Mouse (Mus musculus) midbrain, embryonic 10.5 days (tissue): ENCODE measurements around the gene Pidd1. TPM values are rescaled to one million over a fixed set of nuclear protein-coding genes. Genes with fewer than 3 reads are reported as not detected.

Source experiments
- DNase-seq: peaks from one replicate; pipeline ENCODE4 v3.0.0-alpha.2; 2017; ENCODE audit warnings: low spot score
- H3K27ac ChIP-seq: fragments of 300-500 bp; sonication (generic); replicated peaks from 2 replicates; pipeline ENCODE4 v1.5.1; 2016; ENCODE audit warnings: mild to moderate bottlenecking
- H3K27me3 ChIP-seq: fragments of 300-500 bp; sonication (generic); 2 replicates; pipeline ENCODE4 v1.6.1; 2016; ENCODE audit warnings: low read depth, mild to moderate bottlenecking; ENCODE audit not compliant: poor library complexity, severe bottlenecking
- H3K36me3 ChIP-seq: fragments of 300-500 bp; sonication (generic); 2 replicates; pipeline ENCODE4 v1.6.1; 2016; ENCODE audit warnings: mild to moderate bottlenecking, moderate library complexity
- H3K4me1 ChIP-seq: fragments of 300-500 bp; sonication (generic); 2 replicates; pipeline ENCODE4 v1.6.1; 2016
- H3K4me3 ChIP-seq: fragments of 300-500 bp; sonication (generic); 2 replicates; pipeline ENCODE4 v1.5.1; 2016; ENCODE audit warnings: mild to moderate bottlenecking, moderate library complexity
- H3K9me3 ChIP-seq: fragments of 300-500 bp; sonication (generic); replicated peaks from 2 replicates; pipeline ENCODE4 v1.6.1; 2016; ENCODE audit warnings: mild to moderate bottlenecking
- WGBS: fragments of 180-500 bp; shearing (Covaris S2); methylation state at CpG from one replicate; pipeline ENCODE4 v1.1.7; 2016; 5-methylcytosine and 5-hydroxymethylcytosine counted together
- polyA plus RNA-seq: library from polyadenylated mRNA; unstranded; fragments of >200 nt; fragmentation: Nextera tagmentation; extraction: Ambion mirVana; gene quantifications from 2 replicates; pipeline ENCODE4 v1.2.1, GENCODE M21; 2016

Gene Pidd1
- polyA plus RNA-seq, 1 experiment from 2014 or later = 20.9 TPM

DNA sequence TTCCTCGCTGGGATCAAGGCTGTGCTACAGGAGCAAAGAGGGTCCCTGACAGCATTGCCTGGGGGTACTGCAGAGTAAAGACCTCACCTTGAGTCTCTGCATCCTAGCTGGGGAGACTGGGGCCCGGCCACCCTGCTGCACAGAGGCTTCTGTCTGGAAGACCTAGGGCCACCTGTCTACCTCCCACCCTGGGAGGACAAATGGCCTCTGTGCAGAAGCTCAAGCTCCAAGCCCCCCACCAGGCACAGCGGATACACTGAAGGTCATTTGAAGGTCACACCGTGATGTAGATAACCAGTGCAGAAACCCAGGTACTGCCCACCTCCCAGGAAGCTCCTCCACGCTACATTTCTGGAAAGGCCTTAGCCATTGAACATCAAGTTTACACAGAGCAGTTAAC is 15.1 kb downstream of the Pidd1 start:
- Histone ChIP-seq H3K27me3 (peaks cover 15% of the 10 kb centered on the region; the same call in 1 of the 2 replicates), H3K4me1 (peaks cover 45% of the 10 kb centered on the region), H3K9me3 (no peaks in the 10 kb centered on the region), H3K27ac (peak overlapping the region; percentile 68; the same call in 1 of the 2 replicates), H3K36me3 (peaks cover 37% of the 10 kb centered on the region), H3K4me3 (peak overlapping the region; percentile 55)
- no peak for DNase-seq
- WGBS = 55% methylated on average over 5 of the region's 5 CpGs

DNA sequence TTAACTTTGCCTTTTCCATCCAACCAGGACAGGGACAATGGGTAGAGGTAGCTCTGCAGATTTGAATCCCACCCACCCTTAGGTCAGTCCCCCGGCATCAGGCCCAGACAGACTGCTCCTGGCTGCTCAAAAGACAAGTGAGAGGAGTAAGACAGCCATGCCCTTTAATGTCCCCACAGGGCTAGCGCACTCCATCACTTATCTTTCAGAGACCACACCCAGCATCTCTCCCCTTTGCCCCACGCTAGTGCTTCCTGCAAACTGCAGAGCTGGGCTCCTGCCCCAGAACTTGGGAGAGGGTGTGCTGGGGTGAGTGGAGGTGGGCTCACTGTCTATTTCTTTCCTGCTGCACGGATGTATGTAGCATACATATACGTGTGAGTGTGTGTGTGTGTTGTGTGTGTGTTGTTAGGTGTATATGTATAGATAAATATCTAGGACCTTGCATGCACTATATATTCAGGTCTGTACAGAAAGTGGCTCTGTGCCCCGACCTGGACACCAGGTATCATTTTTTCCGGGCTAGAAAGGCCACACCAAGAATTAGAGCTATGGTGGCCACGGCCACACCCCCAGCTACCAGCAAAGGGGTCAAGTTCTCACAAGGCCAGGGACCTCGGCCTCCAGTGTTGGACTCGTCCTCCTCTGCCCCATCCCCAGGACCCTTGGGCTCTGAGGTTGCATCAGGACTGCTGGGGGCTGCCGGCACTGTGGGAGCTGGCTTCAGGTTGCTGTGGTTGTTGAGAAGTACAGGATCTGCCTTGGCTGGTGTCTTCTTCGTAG is 16.7 kb downstream of the Pidd1 start:
- Histone ChIP-seq H3K4me3 (no peak overlapping the region), H3K27me3 (peaks cover 15% of the 10 kb centered on the region; the same call in 1 of the 2 replicates), H3K27ac (no peak overlapping the region), H3K4me1 (peaks cover 30% of the 10 kb centered on the region), H3K36me3 (peaks cover 22% of the 10 kb centered on the region), H3K9me3 (no peaks in the 10 kb centered on the region)
- DNase-seq = no peak
- 85% methylated on average over 12 of the region's 12 CpGs for WGBS

DNA sequence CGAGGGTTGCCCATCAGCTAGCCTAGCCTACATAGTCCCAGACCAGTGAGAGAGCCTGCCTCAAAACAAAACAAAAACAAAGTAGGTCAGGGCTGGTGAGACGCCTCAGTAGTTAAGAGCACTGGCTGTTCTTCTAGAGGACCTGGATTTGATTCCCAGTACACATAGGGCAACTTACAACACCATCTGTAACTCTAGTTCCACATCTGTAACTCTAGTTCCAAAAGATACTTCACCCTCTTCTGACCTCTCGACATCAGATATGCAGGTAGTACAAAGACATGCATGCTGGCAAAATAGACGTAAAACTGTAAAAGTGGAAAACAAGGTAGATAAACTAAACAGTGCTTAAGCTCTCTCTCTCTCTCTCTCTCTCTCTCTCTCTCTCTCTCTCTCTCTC is 20.0 kb downstream of the Pidd1 start:
- DNase-seq = no peak
- peaks cover 6% of the 10 kb centered on the region for H3K4me1 ChIP-seq
- WGBS = 74% methylated on average over 4 of the region's 4 CpGs

DNA sequence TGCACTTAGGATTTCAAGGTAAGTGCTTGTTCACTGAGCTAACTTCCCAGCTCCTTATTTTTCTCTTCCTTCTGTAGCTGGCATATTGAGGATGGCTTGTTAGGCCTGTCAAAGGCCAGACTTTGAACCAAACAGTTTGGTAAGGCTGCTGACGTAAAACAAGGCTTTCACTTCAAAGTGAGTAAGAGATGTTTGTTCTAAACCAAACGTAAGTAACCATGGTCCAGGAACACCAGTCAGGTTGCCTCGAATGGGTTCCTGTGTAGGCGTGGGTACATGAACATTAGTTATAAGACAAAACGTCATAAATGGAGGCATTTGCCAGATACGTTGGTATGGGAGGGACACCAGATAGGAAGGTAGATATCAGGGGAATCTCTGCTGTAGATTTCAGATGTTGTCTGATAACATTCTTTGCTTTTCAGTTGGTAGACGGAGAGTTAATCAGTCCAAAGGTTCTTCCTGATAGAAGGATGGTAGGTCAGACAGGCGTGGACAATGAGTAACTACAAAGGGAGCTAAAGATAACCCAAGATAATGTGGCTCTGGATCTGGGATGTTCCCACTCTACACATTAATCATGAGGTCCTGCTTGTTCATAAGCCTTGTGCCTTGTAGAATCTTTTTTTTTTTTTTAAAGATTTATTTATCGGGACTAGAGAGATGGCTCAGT is 23.7 kb downstream of the Pidd1 start:
- Histone ChIP-seq H3K4me3 (no peak overlapping the region), H3K36me3 (no peaks in the 10 kb centered on the region), H3K27me3 (no peaks in the 10 kb centered on the region), H3K27ac (no peak overlapping the region), H3K9me3 (no peaks in the 10 kb centered on the region), H3K4me1 (no peaks in the 10 kb centered on the region)
- DNase-seq = no peak
- WGBS = 91% methylated on average over 9 of the region's 9 CpGs

More for the DNA sequence above, 20.0 kb downstream of the Pidd1 start:
- no peaks in the 10 kb centered on the region for H3K36me3 ChIP-seq
- H3K27ac ChIP-seq = no peak overlapping the region
- peaks cover 15% of the 10 kb centered on the region; the same call in 1 of the 2 replicates for H3K27me3 ChIP-seq
- H3K9me3 ChIP-seq = no peaks in the 10 kb centered on the region
- no peak overlapping the region for H3K4me3 ChIP-seq

DNA sequence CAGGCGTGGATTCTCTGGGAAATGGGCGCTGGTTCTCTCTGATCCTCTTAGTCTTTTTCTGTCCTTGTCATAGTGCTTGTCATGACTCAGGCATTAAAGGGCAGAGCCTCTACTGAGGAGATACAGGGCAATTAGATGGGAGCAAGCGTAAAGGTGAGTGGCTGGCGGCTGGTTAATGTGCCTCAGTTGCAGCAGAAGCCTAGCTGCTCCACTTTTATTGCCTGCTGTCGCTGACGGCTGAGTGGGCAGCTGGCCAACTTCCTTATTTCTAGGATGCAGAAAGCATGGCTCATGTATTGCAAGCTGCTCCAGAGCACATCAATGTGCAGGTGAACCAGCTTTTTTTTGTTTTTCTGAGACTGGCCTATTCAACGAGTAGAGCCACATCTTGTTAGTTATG is 24.9 kb downstream of the Pidd1 start:
- peaks cover 10% of the 10 kb centered on the region for H3K4me1 ChIP-seq
- DNase-seq = no peak
- H3K36me3 ChIP-seq = no peaks in the 10 kb centered on the region
- no peak overlapping the region for H3K27ac ChIP-seq
- WGBS = 79% methylated on average over 7 of the region's 7 CpGs
- H3K4me3 ChIP-seq = no peak overlapping the region
- no peaks in the 10 kb centered on the region for H3K9me3 ChIP-seq
- no peaks in the 10 kb centered on the region for H3K27me3 ChIP-seq

DNA sequence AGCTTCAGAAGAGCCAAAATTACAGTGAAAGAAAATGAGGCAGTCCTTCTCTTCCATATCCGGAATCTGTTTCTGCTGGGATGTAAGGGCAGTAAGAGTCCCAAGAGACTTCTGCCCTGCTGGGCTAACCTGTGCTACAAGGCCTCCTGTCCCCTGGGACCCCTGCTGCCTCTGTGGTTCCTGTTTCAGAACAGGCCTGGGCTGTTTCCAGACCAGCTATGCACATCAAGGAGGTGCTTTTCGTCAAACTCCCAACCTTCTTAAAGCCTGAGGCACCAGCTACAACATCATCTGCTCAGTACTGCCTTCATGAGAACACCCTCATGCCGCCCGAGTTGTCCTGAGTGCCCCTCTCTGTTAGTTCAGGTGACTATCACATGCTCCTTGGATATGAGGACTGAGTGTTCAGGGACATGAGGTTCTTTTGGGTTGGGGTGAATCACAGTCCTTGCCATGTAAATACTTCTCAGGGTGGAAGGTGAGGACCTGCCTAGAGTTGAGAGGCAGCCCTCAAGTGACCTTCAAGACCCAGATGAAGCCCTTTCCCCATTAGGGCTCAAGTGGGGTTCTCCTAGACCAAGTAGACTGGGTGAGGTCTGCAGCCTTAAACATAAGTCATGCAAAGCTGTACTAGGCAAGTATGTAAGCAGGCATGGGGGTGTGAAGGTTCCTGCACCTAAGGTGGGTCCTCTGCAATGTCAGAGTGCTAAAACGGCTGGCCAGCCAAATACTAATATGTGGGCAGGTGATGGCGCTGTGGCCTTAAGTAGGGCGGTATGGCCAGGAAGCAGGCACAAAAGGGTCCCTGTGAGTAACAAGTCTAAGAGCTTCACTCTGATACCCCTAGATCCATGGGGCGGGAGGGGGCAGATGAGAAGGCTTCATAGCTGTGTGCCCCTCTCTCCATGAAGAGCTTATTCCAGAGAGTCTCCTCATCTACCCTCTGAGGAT is 25.8 kb downstream of the Pidd1 start:
- H3K36me3 ChIP-seq = no peaks in the 10 kb centered on the region
- H3K4me3 ChIP-seq = no peak overlapping the region
- peaks cover 18% of the 10 kb centered on the region for H3K4me1 ChIP-seq
- no peak for DNase-seq
- H3K27ac ChIP-seq = no peak overlapping the region
- no peaks in the 10 kb centered on the region for H3K9me3 ChIP-seq
- H3K27me3 ChIP-seq = no peaks in the 10 kb centered on the region
- 71% methylated on average over 8 of the region's 8 CpGs for WGBS

DNA sequence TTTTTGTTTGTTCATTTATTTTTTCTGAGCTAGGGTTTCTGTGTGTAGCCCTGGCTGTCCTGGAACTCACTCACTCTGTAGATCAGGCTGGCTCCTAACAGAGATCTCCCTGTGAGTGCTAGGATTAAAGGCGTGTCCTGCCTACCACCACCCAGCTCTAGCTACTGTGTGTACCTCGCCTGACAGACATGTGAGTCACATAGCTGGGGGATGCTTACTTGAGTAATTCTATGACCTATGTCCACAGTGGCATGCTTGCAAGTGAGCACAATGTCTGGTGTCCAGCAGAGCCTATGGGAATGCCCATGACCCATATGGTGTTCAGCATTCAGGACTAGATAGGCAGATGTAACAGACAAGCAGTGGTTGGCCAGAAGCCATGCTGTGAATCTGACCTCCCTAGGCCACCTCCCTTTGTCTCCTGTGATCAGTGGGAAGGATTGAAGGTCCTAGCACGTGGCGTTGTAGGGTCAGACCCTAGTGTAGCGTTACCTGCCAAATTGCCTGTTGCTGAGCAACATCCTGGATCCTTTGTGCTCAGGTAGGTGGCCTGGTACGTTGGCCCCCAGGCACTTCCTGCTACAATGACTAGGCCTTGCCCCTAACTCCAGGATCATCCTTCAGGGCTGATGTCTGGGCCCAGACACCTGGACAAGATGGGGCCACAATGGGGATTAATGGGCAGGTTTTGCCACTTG is 27.5 kb downstream of the Pidd1 start:
- Histone ChIP-seq H3K27me3 (no peaks in the 10 kb centered on the region), H3K27ac (no peak overlapping the region), H3K4me3 (no peak overlapping the region), H3K4me1 (peaks cover 21% of the 10 kb centered on the region), H3K9me3 (no peaks in the 10 kb centered on the region), H3K36me3 (no peaks in the 10 kb centered on the region)
- 84% methylated on average over 6 of the region's 6 CpGs for WGBS
- no peak for DNase-seq

DNA sequence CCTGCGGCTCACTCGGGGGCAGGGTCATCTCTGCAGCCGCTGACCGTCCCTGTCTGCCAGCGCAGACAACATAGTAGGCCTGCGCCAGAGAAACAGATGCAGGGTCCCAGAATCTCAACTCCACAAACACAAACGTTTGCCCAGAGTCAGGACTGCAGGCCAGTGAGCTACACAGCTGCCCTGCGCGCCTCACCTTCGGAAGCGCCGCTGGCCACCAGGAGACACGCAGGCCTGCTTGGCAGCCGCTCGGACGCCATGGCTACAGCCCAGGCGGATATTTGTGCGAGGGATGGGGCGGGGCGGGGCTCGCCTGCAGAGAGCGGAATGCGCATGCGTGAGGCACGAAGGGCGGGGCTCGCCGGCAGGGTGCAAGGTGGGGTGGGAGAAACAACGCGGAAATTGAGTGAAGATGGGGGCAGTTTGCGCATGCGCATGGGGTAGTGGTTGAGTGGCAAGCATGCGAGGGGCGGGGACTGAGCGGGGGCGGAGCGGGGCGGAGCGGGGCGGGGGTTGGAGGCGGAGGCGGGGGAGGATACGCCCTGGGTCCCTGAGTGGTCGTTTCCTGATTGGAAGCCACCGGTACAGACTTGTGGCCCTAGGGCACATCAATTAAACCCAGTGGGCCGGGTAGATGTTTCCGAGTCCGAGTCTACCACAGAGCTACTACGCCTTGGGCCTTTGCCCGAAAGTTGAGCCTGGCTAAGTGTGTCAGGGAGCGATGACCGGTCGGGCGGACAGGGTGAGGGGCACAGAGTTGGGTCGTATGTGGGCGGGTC is 29.8 kb downstream of the Pidd1 start, which contains the start of gene Gatd1:
Gatd1 (minus strand) TSS at position 328 of the 776 bp plus-strand sequence.
- Histone ChIP-seq H3K4me1 (peaks cover 24% of the 10 kb centered on the region), H3K4me3 (peak within 1 kb of the TSS; percentile 81), H3K27me3 (no peaks in the 10 kb centered on the region), H3K9me3 (no peaks in the 10 kb centered on the region), H3K36me3 (peaks cover 20% of the 10 kb centered on the region), H3K27ac (peak within 1 kb of the TSS; percentile 91)
- peak; percentile 100 for DNase-seq
- WGBS = under 1% methylated on average over 56 of the region's 56 CpGs

DNA sequence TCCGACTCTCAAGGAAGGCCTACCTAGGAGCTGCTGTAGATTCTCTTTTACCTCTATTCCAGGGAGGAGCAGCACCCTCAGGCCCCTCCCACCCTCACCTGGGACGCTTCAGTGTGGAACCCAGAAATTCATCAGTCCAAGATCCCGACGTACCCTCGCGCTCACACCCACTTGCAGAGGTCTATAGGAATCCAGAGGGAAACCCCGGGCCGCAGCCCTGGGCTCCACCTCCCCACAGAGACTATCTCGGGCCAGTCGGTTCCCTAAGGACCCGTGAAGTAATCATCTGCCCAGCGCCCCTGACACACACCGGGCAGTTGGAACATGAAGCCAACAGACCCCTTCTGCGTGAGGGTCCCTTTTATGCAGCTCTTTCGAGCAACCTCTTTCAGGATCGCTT is 30.5 kb downstream of the Pidd1 start:
- Histone ChIP-seq H3K9me3 (no peaks in the 10 kb centered on the region), H3K36me3 (peaks cover 27% of the 10 kb centered on the region), H3K4me1 (peaks cover 26% of the 10 kb centered on the region), H3K4me3 (peak overlapping the region; percentile 81), H3K27ac (peak overlapping the region; percentile 91), H3K27me3 (no peaks in the 10 kb centered on the region)
- WGBS = 3% methylated on average over 16 of the region's 16 CpGs
- peak; percentile 26 for DNase-seq

DNA sequence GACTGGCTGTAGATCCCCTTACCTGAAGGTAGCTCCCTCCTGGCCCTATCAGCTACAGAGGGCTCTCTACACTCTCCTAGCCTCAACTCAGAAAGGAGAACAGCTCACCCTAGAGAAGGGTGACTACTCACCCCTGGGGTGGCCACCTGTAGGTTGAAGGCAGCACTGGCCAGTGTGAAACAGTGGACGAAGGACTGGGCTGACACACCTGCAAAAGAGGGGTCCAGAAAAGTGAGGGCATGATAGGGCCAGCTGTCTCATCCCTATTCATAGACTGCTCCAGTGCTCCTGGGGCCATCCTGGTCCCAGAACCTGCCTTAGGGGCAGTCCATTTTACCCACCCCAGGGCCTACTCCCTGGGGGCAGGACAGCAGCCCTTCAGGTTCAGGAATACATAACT is 32.2 kb downstream of the Pidd1 start:
- WGBS = 90% methylated on average over 1 of the region's 1 CpGs
- Histone ChIP-seq H3K27me3 (no peaks in the 10 kb centered on the region), H3K4me3 (no peak overlapping the region), H3K4me1 (peaks cover 26% of the 10 kb centered on the region), H3K27ac (no peak overlapping the region), H3K9me3 (no peaks in the 10 kb centered on the region), H3K36me3 (peaks cover 38% of the 10 kb centered on the region)
- no peak for DNase-seq

DNA sequence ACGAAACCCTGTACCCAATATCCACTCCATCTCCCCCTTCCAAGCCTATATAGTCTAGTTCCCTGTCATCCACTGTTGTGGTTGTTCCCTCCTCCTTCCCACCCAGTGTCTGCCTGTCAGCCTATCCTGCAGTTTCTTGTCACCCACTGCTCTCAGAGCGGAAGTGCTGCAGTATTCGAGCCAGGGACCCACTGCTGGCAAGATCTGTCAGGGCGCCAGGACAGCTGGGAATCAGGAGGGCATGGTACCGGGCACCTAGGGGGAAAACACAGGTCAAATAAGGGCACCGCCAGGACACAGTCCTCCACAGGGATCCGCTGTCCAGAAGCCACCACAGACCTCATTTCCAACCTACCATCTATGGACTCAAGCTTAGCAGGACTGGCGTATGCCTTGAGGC is 33.2 kb downstream of the Pidd1 start:
- WGBS = 93% methylated on average over 8 of the region's 8 CpGs
- Histone ChIP-seq H3K4me3 (no peak overlapping the region), H3K27me3 (no peaks in the 10 kb centered on the region), H3K9me3 (no peaks in the 10 kb centered on the region), H3K4me1 (peaks cover 26% of the 10 kb centered on the region), H3K27ac (no peak overlapping the region), H3K36me3 (peaks cover 38% of the 10 kb centered on the region)
- no peak for DNase-seq
